Mouse (Mus musculus): ENCODE measurements around the gene Slamf6. TPM values are rescaled to one million over a fixed set of nuclear protein-coding genes. Genes with fewer than 3 reads are reported as not detected.

Gene Slamf6
- polyA plus RNA-seq, 1 experiment from 2014 or later: not detected

DNA sequence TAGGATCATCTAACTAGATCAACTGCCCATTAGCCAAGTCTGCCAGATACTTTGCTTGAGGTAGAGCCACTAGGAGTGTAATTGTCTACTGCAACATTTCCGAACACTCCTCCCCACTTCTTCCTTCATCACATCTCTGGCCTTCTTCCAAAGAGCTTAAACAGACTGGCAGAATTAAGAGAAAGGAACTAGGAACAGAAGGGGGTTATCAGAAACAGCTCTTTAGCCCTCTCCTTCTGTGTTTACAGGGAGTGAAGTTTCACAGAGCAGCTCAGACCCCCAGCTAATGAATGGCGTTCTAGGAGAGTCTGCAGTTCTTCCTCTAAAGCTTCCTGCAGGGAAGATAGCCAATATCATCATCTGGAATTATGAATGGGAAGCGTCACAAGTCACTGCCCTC, 16.5 kb downstream of the Slamf6 start:
- no peak for DNase-seq (ENCODE audit: low spot score)
- 59% methylated on average over 3 of the region's 3 CpGs for WGBS

GRCm38 (mm10) chr1:171938952-171939948, 21.9 kb downstream of the Slamf6 start:
- H3K27ac ChIP-seq: no peak overlapping the region
- DNase-seq (ENCODE audit: low spot score): no peak
- H3K4me3 ChIP-seq: no peak overlapping the region
- H3K9me3 ChIP-seq (replicated peaks): no peaks in the 10 kb centered on the region
- no peaks in the 10 kb centered on the region for H3K36me3 ChIP-seq
- WGBS: 87% methylated on average over 14 of the region's 14 CpGs
- H3K27me3 ChIP-seq (ENCODE audit: low read depth, poor library complexity, severe bottlenecking): no peaks in the 10 kb centered on the region
- H3K4me1 ChIP-seq: no peaks in the 10 kb centered on the region

More for the DNA sequence above, 16.5 kb downstream of the Slamf6 start:
- no peaks in the 10 kb centered on the region for H3K27me3 ChIP-seq (ENCODE audit: low read depth, poor library complexity, severe bottlenecking)
- H3K4me1 ChIP-seq: no peaks in the 10 kb centered on the region
- no peak overlapping the region for H3K27ac ChIP-seq
- no peaks in the 10 kb centered on the region for H3K9me3 ChIP-seq (replicated peaks)
- no peaks in the 10 kb centered on the region for H3K36me3 ChIP-seq
- H3K4me3 ChIP-seq: no peak overlapping the region

DNA sequence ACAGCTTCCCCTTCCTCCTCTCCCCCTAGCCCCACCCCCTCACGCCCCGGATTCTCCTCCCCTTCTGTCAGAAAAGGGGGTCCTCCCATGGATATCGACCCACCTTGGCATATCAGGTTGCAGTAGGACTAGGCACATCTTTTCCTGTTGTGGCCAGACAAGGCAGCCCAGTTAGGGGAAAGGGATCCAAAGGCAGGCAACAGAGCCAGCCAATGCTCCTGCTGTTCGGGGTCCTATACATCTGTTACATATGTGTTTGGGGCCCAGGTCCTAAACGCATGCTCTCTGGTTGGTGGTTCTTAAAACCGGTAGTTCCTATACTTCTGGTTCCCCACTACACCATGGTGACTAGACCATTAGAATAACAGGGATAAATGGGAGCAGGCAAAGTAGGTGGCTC, 23.3 kb downstream of the Slamf6 start:
- no peak for DNase-seq (ENCODE audit: low spot score)
- Histone ChIP-seq H3K4me3 (no peak overlapping the region), H3K27ac (no peak overlapping the region), H3K27me3 (ENCODE audit: low read depth, poor library complexity, severe bottlenecking) (no peaks in the 10 kb centered on the region), H3K9me3 (replicated peaks) (no peaks in the 10 kb centered on the region), H3K4me1 (no peaks in the 10 kb centered on the region), H3K36me3 (no peaks in the 10 kb centered on the region)
- WGBS: 82% methylated on average over 6 of the region's 6 CpGs

DNA sequence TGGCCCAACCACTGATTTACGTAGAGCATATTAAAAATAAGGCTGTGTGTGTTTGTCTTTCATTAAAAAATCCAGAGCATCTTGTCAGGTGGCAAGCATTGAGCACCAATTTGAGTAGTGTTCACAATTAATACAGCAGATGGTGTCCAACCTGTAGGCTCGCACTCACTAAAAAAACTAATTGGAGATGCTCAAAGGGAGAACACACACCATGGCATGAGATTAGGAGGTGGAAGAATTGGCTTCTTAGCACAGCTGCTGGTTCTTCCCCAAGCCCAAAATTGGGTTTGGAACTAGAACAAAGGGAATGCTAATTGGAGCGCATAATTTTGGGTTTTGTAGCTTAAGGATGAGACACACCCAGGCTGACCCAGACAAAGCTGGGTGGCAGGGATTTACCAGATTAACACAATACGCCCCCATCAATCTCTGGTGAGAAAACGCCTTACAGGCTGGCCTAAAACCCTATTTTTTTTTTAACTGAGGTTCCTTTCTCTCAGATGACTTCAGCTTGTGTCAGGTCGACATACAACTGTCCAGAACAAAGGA, 29.2 kb downstream of the Slamf6 start:
- no peaks in the 10 kb centered on the region for H3K9me3 ChIP-seq (replicated peaks)

DNA sequence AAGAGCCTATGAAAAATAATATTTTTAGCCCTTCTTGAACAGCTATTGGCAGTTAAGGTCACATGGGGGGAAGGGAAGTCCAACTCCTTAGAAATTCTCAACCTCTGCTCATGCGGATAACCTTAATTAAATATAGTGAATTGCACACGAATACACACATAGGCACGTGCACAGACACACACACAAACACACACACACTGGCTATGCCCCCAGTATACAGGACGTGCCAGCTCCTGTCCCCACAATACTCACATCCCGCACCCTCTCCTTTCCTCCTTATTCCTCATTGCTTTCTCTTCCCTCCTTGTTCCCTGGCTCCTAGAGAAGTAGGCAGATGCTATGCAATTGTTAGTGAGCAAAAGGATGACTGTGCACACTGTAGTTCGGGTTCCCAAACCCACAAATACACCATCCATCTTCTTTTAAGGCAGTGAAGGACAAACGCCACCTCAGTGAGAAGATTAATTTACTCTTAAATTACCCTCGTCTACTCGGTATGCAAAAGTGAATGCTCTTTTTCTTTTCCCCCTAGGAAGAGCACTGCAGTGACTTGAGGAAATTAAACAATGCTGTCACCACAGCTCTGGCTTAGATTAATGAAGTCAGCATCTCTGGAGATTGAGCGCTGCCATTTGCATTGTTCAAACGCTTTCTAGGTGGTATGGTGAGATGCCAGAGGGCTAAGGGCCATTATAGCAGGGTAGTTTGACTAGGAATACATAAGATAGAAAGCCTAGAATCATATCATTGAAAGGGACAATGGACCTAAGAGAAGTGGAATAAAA, 31.0 kb downstream of the Slamf6 start:
- H3K36me3 ChIP-seq: no peaks in the 10 kb centered on the region
- DNase-seq (ENCODE audit: low spot score): no peak
- no peak overlapping the region for H3K27ac ChIP-seq
- H3K27me3 ChIP-seq (ENCODE audit: low read depth, poor library complexity, severe bottlenecking): no peaks in the 10 kb centered on the region
- 84% methylated on average over 11 of the region's 11 CpGs for WGBS
- H3K4me1 ChIP-seq: no peaks in the 10 kb centered on the region
- H3K4me3 ChIP-seq: no peak overlapping the region
- no peaks in the 10 kb centered on the region for H3K9me3 ChIP-seq (replicated peaks)

More for the DNA sequence above, 29.2 kb downstream of the Slamf6 start:
- H3K27me3 ChIP-seq (ENCODE audit: low read depth, poor library complexity, severe bottlenecking): no peaks in the 10 kb centered on the region
- no peak overlapping the region for H3K27ac ChIP-seq
- 82% methylated on average over 6 of the region's 6 CpGs for WGBS
- H3K36me3 ChIP-seq: no peaks in the 10 kb centered on the region
- no peak for DNase-seq (ENCODE audit: low spot score)
- no peak overlapping the region for H3K4me3 ChIP-seq
- H3K4me1 ChIP-seq: no peaks in the 10 kb centered on the region

DNA sequence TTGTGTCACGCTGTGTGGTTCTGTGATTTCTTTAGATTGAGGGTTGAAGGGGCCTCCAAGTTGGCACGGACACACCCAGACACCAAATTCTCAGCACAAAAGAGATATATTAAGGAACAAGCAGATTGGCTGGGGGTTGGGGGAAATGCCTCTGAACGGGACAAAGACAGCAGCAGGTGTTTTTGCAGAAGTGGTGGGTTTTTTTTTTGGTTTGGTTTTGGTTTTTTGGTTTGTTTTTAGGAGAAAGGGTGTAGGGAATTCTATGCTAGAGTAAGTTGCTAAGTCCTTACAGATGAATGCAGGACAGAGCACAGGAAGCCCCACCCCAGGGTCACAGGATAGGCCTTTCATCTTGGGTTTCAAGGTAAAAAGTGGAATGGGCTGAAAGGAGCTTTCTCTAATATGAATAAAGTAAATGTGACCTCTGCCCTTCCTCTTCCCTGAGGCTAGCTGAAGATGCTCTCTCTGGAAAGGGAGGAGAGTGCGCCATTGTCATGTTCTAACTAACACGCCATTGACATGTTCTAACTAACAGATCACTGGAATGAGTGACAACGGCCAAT, 31.7 kb downstream of the Slamf6 start:
- H3K4me3 ChIP-seq: no peak overlapping the region
- no peak for DNase-seq (ENCODE audit: low spot score)
- H3K9me3 ChIP-seq (replicated peaks): no peaks in the 10 kb centered on the region
- no peaks in the 10 kb centered on the region for H3K36me3 ChIP-seq
- no peaks in the 10 kb centered on the region for H3K4me1 ChIP-seq
- H3K27me3 ChIP-seq (ENCODE audit: low read depth, poor library complexity, severe bottlenecking): no peaks in the 10 kb centered on the region
- WGBS: 92% methylated on average over 6 of the region's 6 CpGs
- H3K27ac ChIP-seq: no peak overlapping the region

- DNase-seq (ENCODE audit: low spot score): no peak
- H3K27me3 ChIP-seq (ENCODE audit: low read depth, poor library complexity, severe bottlenecking): no peaks in the 10 kb centered on the region
- H3K4me1 ChIP-seq: no peaks in the 10 kb centered on the region
- no peaks in the 10 kb centered on the region for H3K9me3 ChIP-seq (replicated peaks)
- no peak overlapping the region for H3K4me3 ChIP-seq
- no peak overlapping the region for H3K27ac ChIP-seq
- WGBS: 72% methylated on average over 6 of the region's 6 CpGs
- H3K36me3 ChIP-seq: no peaks in the 10 kb centered on the region
Measured at GRCm38 (mm10) chr1:171955071-171955470, 37.8 kb downstream of the Slamf6 start.

DNA sequence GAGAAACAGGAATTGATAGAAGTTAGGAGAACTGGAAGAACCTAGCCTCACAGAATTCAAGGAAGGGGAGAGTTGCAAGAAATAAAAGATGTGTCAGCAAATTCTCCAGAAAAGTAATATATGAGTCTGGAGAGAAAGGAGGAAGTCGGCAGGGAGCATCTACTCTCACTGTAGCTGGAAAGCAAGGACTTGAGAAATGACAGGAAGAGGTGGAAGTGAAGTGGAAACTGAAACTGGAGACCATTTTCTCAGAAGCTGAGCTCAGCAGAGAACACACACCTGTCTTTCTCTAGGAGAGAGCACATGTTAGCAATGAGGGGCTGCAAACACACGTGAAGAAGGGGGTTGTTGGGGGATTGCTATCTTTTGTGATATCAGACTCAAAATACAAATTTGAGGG, 40.1 kb downstream of the Slamf6 start:
- H3K4me1 ChIP-seq: no peaks in the 10 kb centered on the region
- 87% methylated on average over 2 of the region's 2 CpGs for WGBS
- no peaks in the 10 kb centered on the region for H3K9me3 ChIP-seq (replicated peaks)
- no peaks in the 10 kb centered on the region for H3K36me3 ChIP-seq
- H3K27me3 ChIP-seq (ENCODE audit: low read depth, poor library complexity, severe bottlenecking): no peaks in the 10 kb centered on the region
- no peak for DNase-seq (ENCODE audit: low spot score)
- no peak overlapping the region for H3K4me3 ChIP-seq
- H3K27ac ChIP-seq: no peak overlapping the region

DNA sequence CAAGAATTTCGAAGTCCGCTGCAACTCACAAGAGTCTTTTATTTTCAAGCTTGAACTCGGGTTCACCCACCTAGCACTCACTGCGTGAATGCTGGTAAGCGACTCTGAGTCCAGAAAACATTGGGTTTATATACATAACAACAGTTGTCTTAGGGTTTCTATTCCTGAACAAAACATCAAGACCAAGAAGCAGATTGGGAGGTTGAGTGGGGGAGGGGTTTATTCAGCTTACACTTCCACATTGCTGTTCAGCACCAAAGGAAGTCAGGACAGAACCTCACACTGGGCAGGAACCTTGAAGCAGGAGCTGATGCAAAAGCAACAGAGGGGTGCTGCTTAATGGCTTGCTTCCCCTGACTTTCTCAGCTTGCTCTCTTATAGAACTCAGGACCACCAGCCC, 43.4 kb downstream of the Slamf6 start:
- DNase-seq (ENCODE audit: low spot score): no peak
- Histone ChIP-seq H3K4me1 (no peaks in the 10 kb centered on the region), H3K27ac (no peak overlapping the region), H3K27me3 (ENCODE audit: low read depth, poor library complexity, severe bottlenecking) (no peaks in the 10 kb centered on the region), H3K4me3 (no peak overlapping the region), H3K9me3 (replicated peaks) (no peaks in the 10 kb centered on the region), H3K36me3 (no peaks in the 10 kb centered on the region)
- 91% methylated on average over 5 of the region's 5 CpGs for WGBS

GRCm38 (mm10) chr1:171961704-171962103, 44.4 kb downstream of the Slamf6 start:
- H3K36me3 ChIP-seq: no peaks in the 10 kb centered on the region
- H3K4me3 ChIP-seq: no peak overlapping the region
- WGBS: 81% methylated on average over 6 of the region's 6 CpGs
- DNase-seq (ENCODE audit: low spot score): no peak
- H3K9me3 ChIP-seq (replicated peaks): no peaks in the 10 kb centered on the region
- no peaks in the 10 kb centered on the region for H3K4me1 ChIP-seq
- no peak overlapping the region for H3K27ac ChIP-seq
- no peaks in the 10 kb centered on the region for H3K27me3 ChIP-seq (ENCODE audit: low read depth, poor library complexity, severe bottlenecking)

- no peaks in the 10 kb centered on the region for H3K9me3 ChIP-seq (replicated peaks)
- no peak for DNase-seq (ENCODE audit: low spot score)
- no peaks in the 10 kb centered on the region for H3K27me3 ChIP-seq (ENCODE audit: low read depth, poor library complexity, severe bottlenecking)
- 79% methylated on average over 6 of the region's 6 CpGs for WGBS
- no peak overlapping the region for H3K27ac ChIP-seq
- H3K36me3 ChIP-seq: no peaks in the 10 kb centered on the region
- no peak overlapping the region for H3K4me3 ChIP-seq
- no peaks in the 10 kb centered on the region for H3K4me1 ChIP-seq
Measured at GRCm38 (mm10) chr1:171963613-171964012, 46.3 kb downstream of the Slamf6 start.

DNA sequence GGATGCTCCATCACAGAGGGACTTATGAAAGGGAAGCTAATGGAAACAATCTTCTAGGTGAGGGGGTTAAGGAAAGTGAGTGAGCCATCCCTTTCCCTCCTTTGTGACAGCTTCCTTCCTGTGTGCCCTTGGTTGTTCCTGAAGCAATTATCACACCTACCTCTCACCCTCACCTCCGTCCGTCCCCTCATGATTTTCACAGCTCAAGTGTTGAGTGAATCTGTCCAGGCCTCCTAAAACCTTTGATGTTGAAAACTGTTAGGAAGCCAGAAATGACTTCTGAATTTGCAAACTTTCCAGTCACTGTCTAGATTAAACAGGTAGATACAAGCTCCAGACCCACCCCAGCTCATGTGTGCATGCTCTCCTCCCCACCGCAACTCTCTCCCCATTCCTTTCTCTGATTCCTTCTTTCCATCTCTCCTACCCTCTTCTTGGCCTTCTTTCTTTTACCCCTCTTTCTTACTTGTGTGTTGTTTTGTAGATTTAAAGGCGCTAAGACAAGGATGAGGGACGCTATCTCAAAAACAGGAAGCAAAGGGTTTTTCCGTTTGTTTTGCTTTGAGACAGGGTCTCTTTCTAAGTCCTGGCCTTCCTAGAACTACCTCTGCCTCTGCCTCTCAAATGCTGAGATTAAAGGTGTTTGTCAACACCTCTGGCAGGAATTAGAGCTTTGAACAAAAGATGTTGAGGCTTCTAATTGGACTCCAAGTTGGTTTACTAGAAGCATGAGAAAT, 48.9 kb downstream of the Slamf6 start:
- Histone ChIP-seq H3K9me3 (replicated peaks) (no peaks in the 10 kb centered on the region), H3K4me1 (no peaks in the 10 kb centered on the region), H3K4me3 (no peak overlapping the region), H3K27me3 (ENCODE audit: low read depth, poor library complexity, severe bottlenecking) (no peaks in the 10 kb centered on the region), H3K27ac (no peak overlapping the region), H3K36me3 (no peaks in the 10 kb centered on the region)
- no peak for DNase-seq (ENCODE audit: low spot score)
- 74% methylated on average over 6 of the region's 6 CpGs for WGBS

All from limb, embryonic 10.5 days (tissue).